Mouse (Mus musculus): ENCODE measurements around the gene Acsl5.

The Acsl5 gene

GRCm38 (mm10) chr19:55251383-55252124 lies at the start of gene Acsl5:
TSS of gene Acsl5 (plus strand) at chr19:55251938.
- DNase-seq = no peak

GRCm38 (mm10) chr19:55206482-55207138 lies 45.1 kb upstream of the Acsl5 start:
- DNase-seq = peak; percentile 29

- no peak for DNase-seq
These were observed 44.5 kb upstream of the Acsl5 start for GRCm38 (mm10) chr19:55207205-55207604.

- DNase-seq = no peak
These were observed 43.8 kb upstream of the Acsl5 start for GRCm38 (mm10) chr19:55207746-55208538.

- no peak for DNase-seq
These were observed 43.1 kb upstream of the Acsl5 start for GRCm38 (mm10) chr19:55208654-55209053.

GRCm38 (mm10) chr19:55209084-55209483 lies 42.7 kb upstream of the Acsl5 start:
- DNase-seq = no peak

- DNase-seq = no peak
These were observed 40.0 kb upstream of the Acsl5 start for GRCm38 (mm10) chr19:55211698-55212097.

GRCm38 (mm10) chr19:55213617-55214340 lies 38.0 kb upstream of the Acsl5 start:
- no peak for DNase-seq

- DNase-seq = no peak
These were observed 34.9 kb upstream of the Acsl5 start for GRCm38 (mm10) chr19:55216876-55217275.

GRCm38 (mm10) chr19:55217365-55217764 lies 34.4 kb upstream of the Acsl5 start:
- peak; percentile 15 for DNase-seq

- peak; percentile 94 for DNase-seq
These were observed 33.5 kb upstream of the Acsl5 start for GRCm38 (mm10) chr19:55218192-55218739.

GRCm38 (mm10) chr19:55218741-55219221 lies 33.0 kb upstream of the Acsl5 start:
- no peak for DNase-seq

GRCm38 (mm10) chr19:55219359-55219758 lies 32.4 kb upstream of the Acsl5 start:
- DNase-seq = no peak

GRCm38 (mm10) chr19:55221208-55221607 lies 30.5 kb upstream of the Acsl5 start:
- no peak for DNase-seq

- no peak for DNase-seq
These were observed 29.5 kb upstream of the Acsl5 start for GRCm38 (mm10) chr19:55222268-55222667.

GRCm38 (mm10) chr19:55226621-55227020 lies 25.1 kb upstream of the Acsl5 start:
- DNase-seq = no peak

- no peak for DNase-seq
These were observed 24.6 kb upstream of the Acsl5 start for GRCm38 (mm10) chr19:55227135-55227534.

GRCm38 (mm10) chr19:55231081-55231480 lies 20.7 kb upstream of the Acsl5 start:
- DNase-seq = no peak

- DNase-seq = no peak
These were observed 19.6 kb upstream of the Acsl5 start for GRCm38 (mm10) chr19:55232136-55232535.

GRCm38 (mm10) chr19:55236026-55236425 lies 15.7 kb upstream of the Acsl5 start:
- DNase-seq = no peak

- no peak for DNase-seq
These were observed 15.2 kb upstream of the Acsl5 start for GRCm38 (mm10) chr19:55236564-55236963.

GRCm38 (mm10) chr19:55239766-55240426 lies 11.8 kb upstream of the Acsl5 start:
- DNase-seq = no peak

All from right cerebral cortex, postnatal 4 days (tissue).